Mouse (Mus musculus) gastrocnemius, adult 2 months (tissue): ENCODE data around the gene Maff. TPM values are rescaled to one million over a fixed set of nuclear protein-coding genes. Genes with fewer than 3 reads are reported as not detected.

Source experiments
- DNase-seq: peaks from one replicate; pipeline ENCODE4 v3.0.0; 2022
- H3K27ac ChIP-seq: fragments of 200-600 bp; 2 replicates; pipeline ENCODE4 v1.8.1; 2022; ENCODE audit warnings: mild to moderate bottlenecking
- H3K4me3 ChIP-seq: fragments of 200-600 bp; 2 replicates; pipeline ENCODE4 v1.8.1; 2022; ENCODE audit warnings: mild to moderate bottlenecking, moderate library complexity
- CTCF ChIP-seq: fragments of 200-600 bp; IDR thresholded peaks from 2 replicates; pipeline ENCODE4 v1.8.1; 2022; ENCODE audit warnings: antibody characterized with exemption, mild to moderate bottlenecking, moderate library complexity
- intact Hi-C: fragments of 180-260 bp; cut with DNase I; formaldehyde crosslinking; loops from one replicate; pipeline ENCODE4 v1.15.1; 2025
- total RNA-seq, 2 experiments: library from RNA; stranded (reverse); gene quantifications; 2 replicates each; pipeline ENCODE4 v1.2.3; 2021

The Maff gene
- total RNA-seq, 2 experiments from 2014 or later: 4.0 to 8.8 TPM

GRCm38 (mm10) chr15:79357036-79357911 lies 10.9 kb downstream of the Maff start:
- intact Hi-C loops: no loop called here
- H3K4me3 ChIP-seq: peak overlapping the region; percentile 68
- DNase-seq: peak; percentile 82
- H3K27ac ChIP-seq: peak overlapping the region; percentile 71
- TF ChIP-seq CTCF: peak; percentile 22; the same call in 1 of the 2 replicates

GRCm38 (mm10) chr15:79357974-79358690 lies 11.7 kb downstream of the Maff start:
- TF ChIP-seq CTCF: no peak
- H3K27ac ChIP-seq: peak overlapping the region; percentile 60
- intact Hi-C loops: no loop called here
- H3K4me3 ChIP-seq: peak overlapping the region; percentile 68
- no peak for DNase-seq

GRCm38 (mm10) chr15:79359954-79360353 lies 13.5 kb downstream of the Maff start:
- no peak for TF ChIP-seq CTCF
- no peak overlapping the region for H3K4me3 ChIP-seq
- intact Hi-C loops: no loop called here
- peak; percentile 26 for DNase-seq
- peak overlapping the region; percentile 20 for H3K27ac ChIP-seq

- intact Hi-C loops: no loop called here
- Histone ChIP-seq H3K4me3 (no peak overlapping the region), H3K27ac (peak overlapping the region; percentile 20)
- DNase-seq: no peak
- TF ChIP-seq CTCF: no peak
Measured at GRCm38 (mm10) chr15:79360371-79360770, 13.9 kb downstream of the Maff start.

- H3K27ac ChIP-seq: peak overlapping the region; percentile 50
- intact Hi-C loops: no loop called here
- H3K4me3 ChIP-seq: no peak overlapping the region
- DNase-seq: peak; percentile 22
- TF ChIP-seq CTCF: no peak
Measured at GRCm38 (mm10) chr15:79361023-79361422, 14.6 kb downstream of the Maff start.

GRCm38 (mm10) chr15:79364120-79364519 lies 17.7 kb downstream of the Maff start:
- Histone ChIP-seq H3K4me3 (no peak overlapping the region), H3K27ac (no peak overlapping the region)
- intact Hi-C loops: no loop called here
- TF ChIP-seq CTCF: no peak
- no peak for DNase-seq

- TF ChIP-seq CTCF: no peak
- DNase-seq: peak; percentile 21
- intact Hi-C loops: no loop called here
Measured at GRCm38 (mm10) chr15:79365068-79365467, 18.6 kb downstream of the Maff start.

GRCm38 (mm10) chr15:79366402-79366801 lies 20.0 kb downstream of the Maff start:
- no peak for DNase-seq
- Histone ChIP-seq H3K4me3 (no peak overlapping the region), H3K27ac (peak overlapping the region; percentile 1; the same call in 1 of the 2 replicates)
- intact Hi-C loops: no loop called here
- no peak for TF ChIP-seq CTCF

More at GRCm38 (mm10) chr15:79365068-79365467, 18.6 kb downstream of the Maff start:
- H3K4me3 ChIP-seq: no peak overlapping the region
- H3K27ac ChIP-seq: no peak overlapping the region

GRCm38 (mm10) chr15:79368313-79368811 lies 21.9 kb downstream of the Maff start:
- peak overlapping the region; percentile 90 for H3K27ac ChIP-seq
- intact Hi-C loops: no loop called here
- DNase-seq: peak; percentile 81
- no peak for TF ChIP-seq CTCF
- H3K4me3 ChIP-seq: peak overlapping the region; percentile 43

GRCm38 (mm10) chr15:79368861-79369440 lies 22.5 kb downstream of the Maff start:
- DNase-seq: peak; percentile 52
- H3K27ac ChIP-seq: peak overlapping the region; percentile 90
- no peak for TF ChIP-seq CTCF
- intact Hi-C loops: no loop called here
- peak overlapping the region; percentile 43 for H3K4me3 ChIP-seq

- intact Hi-C loops: loop anchor here (5.0 kb wide), 1 partner anchor 178 kb away; the partner anchor contains the start of gene Ddx17
Measured at GRCm38 (mm10) chr15:79369452-79370280, 23.2 kb downstream of the Maff start.

More at GRCm38 (mm10) chr15:79369452-79370280, 23.2 kb downstream of the Maff start:
- DNase-seq: peak; percentile 20
- no peak for TF ChIP-seq CTCF
- H3K4me3 ChIP-seq: peak overlapping the region; percentile 18
- H3K27ac ChIP-seq: peak overlapping the region; percentile 90
